Mouse (Mus musculus): Measurements from ENCODE around the gene Cd68. TPM values are rescaled to one million over a fixed set of nuclear protein-coding genes. Genes with fewer than 3 reads are reported as not detected.

Cd68 gene
- total RNA-seq, 2 experiments from 2014 or later = 15.1 to 15.5 TPM

GRCm38 (mm10) chr11:69695361-69696181 lies 29.6 kb upstream of the Cd68 start, which contains the start of the genes Tnfsf12 and Tnfsfm13:
TSS of gene Tnfsf12 (minus strand) at chr11:69695849.
TSS of gene Tnfsfm13 (minus strand) at chr11:69696098.
- peak; percentile 45 to 53 for DNase-seq (ENCODE audit: low spot score in 2 of 2)

- no peak for DNase-seq (ENCODE audit: low spot score in 2 of 2)
Observed at GRCm38 (mm10) chr11:69695046-69695360, 29.1 kb upstream of the Cd68 start.

- DNase-seq (ENCODE audit: low spot score in 2 of 2) = no peak
Observed at GRCm38 (mm10) chr11:69693421-69693965, 27.5 kb upstream of the Cd68 start.

- DNase-seq (ENCODE audit: low spot score in 2 of 2) = no peak
Observed at GRCm38 (mm10) chr11:69692863-69693262, 26.9 kb upstream of the Cd68 start.

- DNase-seq (ENCODE audit: low spot score in 2 of 2) = no peak
Observed at GRCm38 (mm10) chr11:69692196-69692811, 26.4 kb upstream of the Cd68 start.

GRCm38 (mm10) chr11:69689891-69690290 lies 23.9 kb upstream of the Cd68 start:
- DNase-seq (ENCODE audit: low spot score in 2 of 2) = no peak

- no peak for DNase-seq (ENCODE audit: low spot score in 2 of 2)
Observed at GRCm38 (mm10) chr11:69687061-69687460, 21.1 kb upstream of the Cd68 start.

GRCm38 (mm10) chr11:69686377-69686776 lies 20.4 kb upstream of the Cd68 start:
- DNase-seq (ENCODE audit: low spot score in 2 of 2) = no peak

GRCm38 (mm10) chr11:69685526-69686148 lies 19.7 kb upstream of the Cd68 start, which contains the start of gene Tnfsf13:
TSS of gene Tnfsf13 (minus strand) at chr11:69685784.
- DNase-seq (ENCODE audit: low spot score in 2 of 2) = no peak

GRCm38 (mm10) chr11:69684936-69685335 lies 19.0 kb upstream of the Cd68 start:
- no peak for DNase-seq (ENCODE audit: low spot score in 2 of 2)

GRCm38 (mm10) chr11:69684128-69684745 lies 18.3 kb upstream of the Cd68 start:
- DNase-seq (ENCODE audit: low spot score in 2 of 2) = no peak

- no peak for DNase-seq (ENCODE audit: low spot score in 2 of 2)
Observed at GRCm38 (mm10) chr11:69683576-69683975, 17.6 kb upstream of the Cd68 start.

GRCm38 (mm10) chr11:69682840-69683533 lies 17.0 kb upstream of the Cd68 start:
- DNase-seq (ENCODE audit: low spot score in 2 of 2) = peak; percentile 89 to 91

GRCm38 (mm10) chr11:69682209-69682839 lies 16.4 kb upstream of the Cd68 start:
- no peak for DNase-seq (ENCODE audit: low spot score in 2 of 2)

- peak; percentile 97 to 98 for DNase-seq (ENCODE audit: low spot score in 2 of 2)
Observed at GRCm38 (mm10) chr11:69681314-69682208, 15.6 kb upstream of the Cd68 start, which contains the start of gene Senp3. TSS of gene Senp3 (minus strand) at chr11:69682084.

GRCm38 (mm10) chr11:69680136-69680855 lies 14.3 kb upstream of the Cd68 start:
- DNase-seq (ENCODE audit: low spot score in 2 of 2) = no peak

- no peak for DNase-seq (ENCODE audit: low spot score in 2 of 2)
Observed at GRCm38 (mm10) chr11:69679144-69679543, 13.2 kb upstream of the Cd68 start.

GRCm38 (mm10) chr11:69672211-69672706 lies 6.3 kb upstream of the Cd68 start, which contains the start of gene Eif4a1:
TSS of gene Eif4a1 (minus strand) at chr11:69672423.
- peak; percentile 99 to 100 for DNase-seq (ENCODE audit: low spot score in 2 of 2)
